Mouse (Mus musculus) left cerebral cortex, postnatal 36 days (tissue): Measurements from ENCODE around the gene Adipoq. TPM values are rescaled to one million over a fixed set of nuclear protein-coding genes. Genes with fewer than 3 reads are reported as not detected.
"Not testable (repeated sequence)": the region's sequence is repeated elsewhere in the genome, so short reads cannot be mapped to it uniquely, and the experiment has no call there.

ENCODE experiments used
- DNase-seq, 2 experiments: peaks; one replicate each; pipeline ENCODE4 v3.0.0; 2021 to 2022; ENCODE audit warnings: low spot score in 2 of 2, mixed read lengths in 1 of 2
- intact Hi-C: fragments of 180-260 bp; cut with DNase I; formaldehyde crosslinking; loops from one replicate; pipeline ENCODE4 v1.15.1; 2025
- total RNA-seq, 2 experiments: library from RNA; stranded (reverse); gene quantifications; 2 replicates each; pipeline ENCODE4 v1.2.3; 2021

Gene Adipoq
- total RNA-seq, 2 experiments from 2014 or later: not detected

- intact Hi-C loops: loop anchor here (5.0 kb wide), 1 partner anchor 73 kb away; no protein-coding TSS in a partner anchor
- DNase-seq: no peak
Observed at GRCm38 (mm10) chr16:23154261-23154660, 7.9 kb downstream of the Adipoq start.

DNA sequence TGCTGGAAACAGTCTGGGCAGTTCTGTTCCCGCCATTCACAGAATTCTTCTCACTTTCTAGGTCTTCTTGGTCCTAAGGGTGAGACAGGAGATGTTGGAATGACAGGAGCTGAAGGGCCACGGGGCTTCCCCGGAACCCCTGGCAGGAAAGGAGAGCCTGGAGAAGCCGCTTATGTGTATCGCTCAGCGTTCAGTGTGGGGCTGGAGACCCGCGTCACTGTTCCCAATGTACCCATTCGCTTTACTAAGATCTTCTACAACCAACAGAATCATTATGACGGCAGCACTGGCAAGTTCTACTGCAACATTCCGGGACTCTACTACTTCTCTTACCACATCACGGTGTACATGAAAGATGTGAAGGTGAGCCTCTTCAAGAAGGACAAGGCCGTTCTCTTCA, 10.7 kb downstream of the Adipoq start:
- no peak for DNase-seq
- intact Hi-C loops: loop anchor here (5.0 kb wide), 1 partner anchor 55 kb away; no protein-coding TSS in a partner anchor

- DNase-seq: no peak
- intact Hi-C loops: loop anchor here (5.0 kb wide), 1 partner anchor 54 kb away; no protein-coding TSS in a partner anchor
Observed at GRCm38 (mm10) chr16:23158292-23158691, 12.0 kb downstream of the Adipoq start.

- DNase-seq: no peak
- intact Hi-C loops: loop anchor here (5.0 kb wide), 1 partner anchor 53 kb away; no protein-coding TSS in a partner anchor
Observed at GRCm38 (mm10) chr16:23158957-23159356, 12.6 kb downstream of the Adipoq start.

DNA sequence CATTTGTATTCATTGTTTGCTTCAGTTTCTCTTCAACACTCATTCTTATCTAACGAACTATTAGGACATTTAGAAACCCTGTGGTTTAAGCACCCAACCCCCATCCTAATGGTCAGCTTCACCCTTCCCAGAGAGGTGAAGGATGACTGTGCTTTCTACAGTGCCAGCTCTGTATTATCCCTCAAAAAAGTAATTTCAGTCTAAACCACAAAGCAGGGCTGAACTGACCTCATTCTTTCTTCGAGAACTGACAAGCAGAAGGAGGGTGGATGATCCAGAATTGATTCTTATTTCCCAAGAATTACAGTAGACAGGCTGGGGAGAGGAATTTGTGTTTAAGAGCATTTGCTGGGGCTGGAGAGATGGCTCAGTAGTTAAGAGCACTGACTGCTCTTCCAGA, 13.4 kb downstream of the Adipoq start:
- intact Hi-C loops: loop anchor here (5.0 kb wide), 1 partner anchor 53 kb away; no protein-coding TSS in a partner anchor
- no peak for DNase-seq

DNA sequence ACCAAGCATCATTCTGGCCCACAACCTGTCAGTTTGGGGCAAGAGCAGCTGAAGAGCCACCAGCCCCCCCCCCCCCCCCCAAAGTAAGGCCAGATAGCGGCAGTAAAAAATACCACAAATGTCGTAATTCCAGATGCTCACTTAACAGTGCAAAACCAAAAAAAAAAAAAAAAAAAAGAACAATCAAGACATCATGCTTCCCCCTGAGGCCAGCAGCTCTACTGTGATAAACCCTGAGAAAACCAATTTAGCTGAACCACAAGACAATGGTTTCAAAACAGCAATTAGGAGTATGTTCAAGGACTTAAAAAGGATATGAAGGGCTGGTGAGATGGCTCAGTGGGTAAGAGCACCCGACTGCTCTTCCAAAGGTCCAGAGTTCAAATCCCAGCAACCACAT, 15.8 kb downstream of the Adipoq start:
- DNase-seq: no peak
- intact Hi-C loops: no loop called here

GRCm38 (mm10) chr16:23164443-23164842, 18.1 kb downstream of the Adipoq start:
- intact Hi-C loops: no loop called here

GRCm38 (mm10) chr16:23165441-23165840, 19.1 kb downstream of the Adipoq start:
- intact Hi-C loops: no loop called here
- no peak for DNase-seq

More at GRCm38 (mm10) chr16:23164443-23164842, 18.1 kb downstream of the Adipoq start:
- DNase-seq: no peak

DNA sequence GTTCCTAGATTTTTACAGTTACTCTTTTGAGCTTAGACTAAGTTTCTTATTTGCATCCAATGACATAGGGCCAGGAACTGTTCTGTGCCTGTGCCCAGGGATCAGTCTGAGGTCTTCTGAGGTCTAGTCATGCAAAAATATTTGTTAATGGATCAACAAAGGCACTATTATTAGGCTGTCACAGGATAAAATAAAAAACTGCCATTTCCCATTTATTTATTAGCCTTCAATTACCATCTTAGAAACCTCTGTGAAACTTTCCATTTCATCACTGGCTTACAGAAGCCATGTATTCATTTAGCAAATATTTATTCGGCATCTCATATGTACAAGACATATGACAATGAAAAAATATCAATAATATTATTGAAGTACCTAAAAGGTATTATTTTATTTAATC, 20.3 kb downstream of the Adipoq start:
- intact Hi-C loops: no loop called here

DNA sequence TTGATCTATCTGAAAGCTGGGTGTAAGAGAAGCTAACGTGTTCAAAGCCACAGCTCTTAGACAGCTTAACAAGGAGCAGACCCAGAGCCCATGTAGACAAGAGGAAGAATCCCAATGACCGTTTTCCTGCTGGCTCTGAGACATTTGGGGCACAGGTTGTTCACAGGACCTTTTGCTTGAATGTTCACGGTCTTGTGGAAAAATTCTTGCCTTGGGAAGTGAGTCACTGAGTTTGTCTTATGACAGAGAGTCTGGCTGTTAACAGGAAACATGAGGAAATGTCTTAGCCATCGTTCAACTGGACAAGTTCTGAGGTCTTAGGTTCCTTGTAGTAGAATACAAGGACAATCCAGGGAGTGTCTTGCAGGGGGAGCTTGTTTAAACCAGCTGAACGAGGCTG, 20.7 kb downstream of the Adipoq start:
- intact Hi-C loops: no loop called here
- DNase-seq: no peak

More for the DNA sequence above, 20.3 kb downstream of the Adipoq start:
- DNase-seq: no peak

DNA sequence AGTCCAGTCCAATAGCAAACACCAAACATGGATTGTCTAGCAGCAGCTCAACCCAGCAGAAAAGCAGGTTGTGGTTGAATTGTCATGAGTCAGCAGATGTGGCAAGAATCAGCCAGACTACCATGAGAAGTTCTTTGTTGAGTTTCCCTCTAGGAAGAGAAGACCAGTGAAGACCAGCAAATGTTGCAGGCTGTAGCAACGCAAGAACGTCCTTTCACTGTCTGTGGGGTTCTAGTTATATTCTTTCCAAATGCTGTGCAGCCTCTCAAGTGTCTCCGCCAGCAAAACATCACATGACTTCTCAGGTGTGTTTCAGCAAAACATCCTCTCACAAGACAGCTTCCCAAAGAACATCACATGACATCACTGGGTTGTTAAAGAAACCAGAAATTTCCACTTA, 24.5 kb downstream of the Adipoq start:
- DNase-seq: no peak
- intact Hi-C loops: no loop called here

DNA sequence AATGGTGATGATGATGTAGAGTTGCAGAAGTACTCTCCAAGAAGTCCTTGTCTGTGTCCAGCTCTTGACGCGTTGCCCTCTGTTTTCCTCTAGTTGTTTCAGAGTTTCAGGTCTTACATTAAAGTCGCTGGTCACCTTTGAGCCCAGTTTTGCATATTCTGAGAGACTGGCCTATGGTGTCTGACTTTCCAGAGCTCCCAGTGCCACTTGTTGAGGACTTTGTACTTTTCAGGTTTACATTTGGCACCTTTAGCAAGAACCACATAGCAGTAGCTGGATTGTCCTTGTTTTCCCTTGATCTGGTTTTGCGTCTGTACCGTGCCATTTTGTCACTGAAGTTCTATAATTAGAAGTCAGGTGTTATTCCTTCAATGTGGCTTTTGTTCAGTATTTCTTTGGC, 27.6 kb downstream of the Adipoq start:
- intact Hi-C loops: no loop called here

DNA sequence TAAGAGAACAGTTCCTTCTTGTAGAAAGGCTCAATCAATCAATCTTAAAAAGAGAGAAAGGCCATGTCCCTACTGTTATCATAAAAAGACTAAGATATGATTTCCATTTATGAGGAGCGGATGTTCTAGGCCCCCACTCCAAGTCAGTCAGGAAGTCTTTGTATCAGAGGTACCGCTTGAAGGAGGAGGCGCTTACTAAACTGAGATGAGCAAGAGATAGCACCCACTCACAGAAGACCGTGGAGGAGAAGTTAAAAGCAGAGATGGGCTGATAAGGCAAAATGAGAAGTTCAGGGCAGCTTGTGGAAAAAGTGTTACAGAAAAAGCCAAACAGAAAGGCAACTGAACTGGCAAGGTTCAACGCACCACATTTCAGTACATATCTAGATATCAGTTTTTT, 28.5 kb downstream of the Adipoq start:
- intact Hi-C loops: no loop called here
- no peak for DNase-seq

More for the DNA sequence above, 27.6 kb downstream of the Adipoq start:
- DNase-seq: no peak

DNA sequence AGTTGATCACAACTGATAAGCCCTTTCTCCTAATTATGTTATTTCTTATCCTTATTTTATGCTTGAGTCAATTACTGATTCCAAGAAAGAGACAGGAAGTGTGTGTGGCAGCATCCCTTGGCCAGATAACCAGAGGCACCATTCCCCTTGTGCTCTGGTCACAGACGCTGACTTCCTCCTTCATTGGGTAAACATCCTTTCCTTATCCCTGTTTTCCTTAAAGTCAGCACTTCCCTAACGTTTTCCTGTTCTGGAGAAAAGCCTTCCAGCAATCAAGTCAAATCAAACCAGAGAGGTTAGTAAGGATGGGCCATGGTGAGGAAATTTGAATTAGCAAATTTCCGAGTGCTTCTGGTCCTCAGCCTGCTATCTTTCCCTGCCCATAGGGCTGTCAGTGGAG, 29.6 kb downstream of the Adipoq start:
- no peak for DNase-seq
- intact Hi-C loops: no loop called here

DNA sequence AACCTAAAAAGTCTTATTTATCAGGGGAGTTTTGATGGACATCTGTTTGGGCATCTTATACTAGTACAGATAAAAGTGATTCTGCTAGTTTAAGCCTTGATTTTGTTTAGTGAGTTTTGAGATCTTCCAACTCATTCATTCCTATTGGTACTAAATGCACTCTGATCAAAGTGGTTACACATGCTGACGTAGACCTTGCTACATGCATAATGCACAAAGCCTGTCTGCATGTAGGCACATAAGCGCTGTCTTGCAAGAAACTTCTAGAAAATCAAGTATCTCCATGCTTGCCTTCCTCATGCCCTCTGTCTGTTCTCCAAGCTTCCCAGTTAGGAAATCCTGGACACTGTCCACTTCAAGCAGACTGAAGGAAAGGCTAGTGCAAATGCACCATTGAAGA, 31.5 kb downstream of the Adipoq start:
- DNase-seq: no peak
- intact Hi-C loops: no loop called here

- intact Hi-C loops: no loop called here
- DNase-seq: no peak
Observed at GRCm38 (mm10) chr16:23178796-23179195, 32.5 kb downstream of the Adipoq start.

DNA sequence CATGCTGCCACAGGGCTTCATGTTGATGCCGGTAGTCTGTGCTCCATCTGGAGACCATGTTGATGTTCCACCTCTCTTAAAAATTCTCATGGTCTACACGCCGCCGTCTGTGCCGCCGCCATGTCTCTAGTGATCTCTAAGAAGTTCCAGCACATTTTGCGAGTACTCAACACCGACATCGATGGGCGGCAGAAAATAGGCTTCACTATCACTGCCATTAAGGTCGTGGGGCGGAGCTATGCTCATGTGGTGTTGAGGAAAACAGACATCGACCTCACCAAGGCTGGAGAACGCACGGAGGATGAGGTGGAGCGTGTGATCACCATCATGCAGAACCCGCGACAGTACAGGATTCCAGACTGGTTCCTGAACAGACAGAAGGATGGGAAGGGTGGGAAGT, 33.1 kb downstream of the Adipoq start:
- intact Hi-C loops, DNase-seq: not testable (repeated sequence)

GRCm38 (mm10) chr16:23181054-23181453, 34.7 kb downstream of the Adipoq start:
- intact Hi-C loops: no loop called here
- DNase-seq: no peak

- no peak for DNase-seq
- intact Hi-C loops: no loop called here
Observed at GRCm38 (mm10) chr16:23181487-23181886, 35.2 kb downstream of the Adipoq start.

GRCm38 (mm10) chr16:23181942-23182597, 35.7 kb downstream of the Adipoq start:
- intact Hi-C loops: no loop called here
- DNase-seq: no peak

DNA sequence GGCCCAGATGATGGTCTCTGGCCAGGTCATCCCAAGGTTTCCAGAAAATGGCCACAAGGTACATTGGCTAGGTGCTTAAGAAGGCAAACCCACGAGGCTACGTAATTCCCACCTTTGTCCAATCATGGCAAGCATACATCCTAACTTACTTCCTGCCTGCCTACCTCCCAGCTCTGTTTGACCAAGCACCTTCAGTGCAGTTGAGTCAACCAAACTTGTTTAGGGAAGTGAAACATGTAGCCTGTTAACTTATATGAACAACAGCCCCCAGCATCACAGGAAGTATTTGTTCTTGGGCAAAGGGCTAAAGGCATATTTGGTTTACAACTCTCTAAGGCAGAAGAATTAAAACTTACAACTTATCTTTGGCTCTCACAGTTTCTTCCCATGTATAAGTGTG, 39.5 kb downstream of the Adipoq start:
- intact Hi-C loops: no loop called here
- DNase-seq: no peak

GRCm38 (mm10) chr16:23186418-23186817, 40.1 kb downstream of the Adipoq start:
- DNase-seq: no peak
- intact Hi-C loops: no loop called here
